Mouse (Mus musculus): ENCODE measurements around the gene Degs2.

GRCm38 (mm10) chr12:108637440-108637839 is 64.7 kb downstream of the Degs2 start:
- no peak for TF ChIP-seq CTCF (conservative IDR thresholded peaks at IDR 0.05; ENCODE audit: insufficient read depth, insufficient read length, low read depth, low read length)
- no peak for TF ChIP-seq POLR2A (IDR thresholded peaks at IDR 0.05; ENCODE audit: low read depth, low read length)
